Mouse (Mus musculus): ENCODE data around the gene Ddias. TPM values are rescaled to one million over a fixed set of nuclear protein-coding genes. Genes with fewer than 3 reads are reported as not detected.

The Ddias gene
- 2.7 and 3.6 TPM in 2 replicates for polyA plus RNA-seq (2015; fragmentation: Nextera tagmentation; extraction: Ambion mirVana)

GRCm38 (mm10) chr7:92874116-92874675, at the start of gene Ddias, which contains the start of gene Prcp:
TSS of gene Ddias (minus strand) at chr7:92874247.
TSS of gene Prcp (plus strand) at chr7:92874470.

Other genes starting within 250 kb of the Ddias start
- gene Ankrd42, start 237.1 kb downstream of the Ddias start, polyA plus RNA-seq (2015; fragmentation: Nextera tagmentation; extraction: Ambion mirVana) = 2.3 and 2.5 TPM in 2 replicates
- 10.3 and 12.4 TPM in 2 replicates for gene Pcf11, start 204.3 kb downstream of the Ddias start, polyA plus RNA-seq (2015; fragmentation: Nextera tagmentation; extraction: Ambion mirVana)
- gene Rab30, start 132.6 kb downstream of the Ddias start, polyA plus RNA-seq (2015; fragmentation: Nextera tagmentation; extraction: Ambion mirVana) = 8.5 and 9.5 TPM in 2 replicates
- 10.2 and 11.6 TPM in 2 replicates for gene Prcp, start 223 bp upstream of the Ddias start, polyA plus RNA-seq (2015; fragmentation: Nextera tagmentation; extraction: Ambion mirVana)
- gene Fam181b, start 205.6 kb upstream of the Ddias start, polyA plus RNA-seq (2015; fragmentation: Nextera tagmentation; extraction: Ambion mirVana) = 0.84 and 1.2 TPM in 2 replicates

Data from urinary bladder, postnatal 0 days (tissue).